Mouse (Mus musculus) thymus, adult 2 months (tissue): ENCODE measurements around the gene Nme2. TPM values are rescaled to one million over a fixed set of nuclear protein-coding genes. Genes with fewer than 3 reads are reported as not detected.
"Not testable (repeated sequence)": the region's sequence is repeated elsewhere in the genome, so short reads cannot be mapped to it uniquely, and the experiment has no call there.

Source experiments
- DNase-seq: peaks from one replicate; pipeline ENCODE4 v3.0.0; 2021
- H3K27ac ChIP-seq: fragments of 200-500 bp; 2 replicates; pipeline ENCODE4 v1.5.1; 2012; ENCODE audit warnings: low read length, control low read depth; ENCODE audit not compliant: control insufficient read depth, insufficient read depth
- H3K27me3 ChIP-seq: fragments of 200-500 bp; 2 replicates; pipeline ENCODE4 v1.6.1; 2012; ENCODE audit warnings: mild to moderate bottlenecking, low read length, moderate library complexity, mixed read lengths; ENCODE audit not compliant: control insufficient read depth, insufficient read depth
- H3K36me3 ChIP-seq: fragments of 200-500 bp; 2 replicates; pipeline ENCODE4 v1.6.1; 2012; ENCODE audit warnings: mild to moderate bottlenecking, low read length, moderate library complexity; ENCODE audit not compliant: control insufficient read depth, insufficient read depth
- H3K4me1 ChIP-seq: fragments of 200-500 bp; replicated peaks from 2 replicates; pipeline ENCODE4 v1.6.1; 2012; ENCODE audit warnings: low read length; ENCODE audit not compliant: control insufficient read depth, insufficient read depth
- H3K4me3 ChIP-seq: fragments of 200-500 bp; 2 replicates; pipeline ENCODE4 v1.5.1; 2012; ENCODE audit warnings: mild to moderate bottlenecking, low read length, control low read depth, moderate library complexity; ENCODE audit not compliant: control insufficient read depth, insufficient read depth
- CTCF ChIP-seq: fragments of 200-500 bp; IDR thresholded peaks from 2 replicates; pipeline ENCODE4 v1.5.1; 2012; ENCODE audit warnings: mild to moderate bottlenecking, control low read depth, low read length, moderate library complexity, borderline replicate concordance; ENCODE audit not compliant: control insufficient read depth, poor library complexity, insufficient read depth; ENCODE audit errors: extremely low read depth
- POLR2A ChIP-seq: fragments of 200-500 bp; IDR thresholded peaks from 2 replicates; pipeline ENCODE4 v1.6.1; 2012; ENCODE audit warnings: mild to moderate bottlenecking, low read length, control low read depth, moderate library complexity; ENCODE audit not compliant: control insufficient read depth, poor library complexity, insufficient read depth; ENCODE audit errors: extremely low read depth
- WGBS: fragments of 180-500 bp; shearing (Covaris S2); methylation state at CpG from one replicate; pipeline ENCODE4 v1.1.7; 2018; 5-methylcytosine and 5-hydroxymethylcytosine counted together
- polyA plus RNA-seq: library from polyadenylated mRNA; depleted of rRNA; stranded (reverse); fragments of >200 nt; gene quantifications from 2 replicates; pipeline ENCODE4 v1.2.3, GENCODE M21; 2012; rRNA removed

Nme2 gene
- polyA plus RNA-seq, 1 experiment = 178 TPM

- no peaks in the 10 kb centered on the region for H3K27me3 ChIP-seq
- no peak for TF ChIP-seq POLR2A
- H3K4me3 ChIP-seq = no peak overlapping the region
- H3K27ac ChIP-seq = no peak overlapping the region
- 95% methylated on average over 3 of the region's 3 CpGs for WGBS
- H3K4me1 ChIP-seq = no peaks in the 10 kb centered on the region
- no peak for DNase-seq
- H3K36me3 ChIP-seq = peaks cover 7% of the 10 kb centered on the region; the same call in 1 of the 2 replicates
These were observed 11.1 kb downstream of the Nme2 start for GRCm38 (mm10) chr11:93944986-93945385.

- H3K27me3 ChIP-seq = no peaks in the 10 kb centered on the region
- no peak overlapping the region for H3K27ac ChIP-seq
- 29% methylated on average over 2 of the region's 2 CpGs for WGBS
- no peak for DNase-seq
- H3K36me3 ChIP-seq = peaks cover 17% of the 10 kb centered on the region
- no peak overlapping the region for H3K4me3 ChIP-seq
- H3K4me1 ChIP-seq = no peaks in the 10 kb centered on the region
- TF ChIP-seq CTCF = no peak
These were observed 15.2 kb downstream of the Nme2 start for GRCm38 (mm10) chr11:93940906-93941305.

- no peak for DNase-seq
- H3K27ac ChIP-seq = no peak overlapping the region
- H3K4me3 ChIP-seq = no peak overlapping the region
- no peak for TF ChIP-seq CTCF
- TF ChIP-seq POLR2A = no peak
- H3K4me1 ChIP-seq = no peaks in the 10 kb centered on the region
- H3K27me3 ChIP-seq = no peaks in the 10 kb centered on the region
- H3K36me3 ChIP-seq = peaks cover 72% of the 10 kb centered on the region
These were observed 27.0 kb downstream of the Nme2 start for GRCm38 (mm10) chr11:93929106-93929505.

- WGBS = 96% methylated on average over 2 of the region's 2 CpGs
- not testable (repeated sequence) for H3K27me3 ChIP-seq, H3K4me3 ChIP-seq, H3K27ac ChIP-seq, DNase-seq, H3K4me1 ChIP-seq
- H3K36me3 ChIP-seq = peaks cover 84% of the 10 kb centered on the region
These were observed 41.0 kb downstream of the Nme2 start for GRCm38 (mm10) chr11:93915019-93915418.

GRCm38 (mm10) chr11:93911603-93912002 is 44.5 kb downstream of the Nme2 start:
- no peak for TF ChIP-seq POLR2A
- TF ChIP-seq CTCF = no peak
- Histone ChIP-seq H3K36me3 (peaks cover 81% of the 10 kb centered on the region), H3K4me3 (no peak overlapping the region), H3K27ac (no peak overlapping the region), H3K27me3 (no peaks in the 10 kb centered on the region), H3K4me1 (no peaks in the 10 kb centered on the region)
- DNase-seq = no peak
- 97% methylated on average over 3 of the region's 3 CpGs for WGBS

- no peaks in the 10 kb centered on the region for H3K27me3 ChIP-seq
- no peak overlapping the region for H3K27ac ChIP-seq
- WGBS = 86% methylated on average over 9 of the region's 9 CpGs
- DNase-seq = no peak
- H3K36me3 ChIP-seq = peaks cover 62% of the 10 kb centered on the region
- no peak overlapping the region for H3K4me3 ChIP-seq
- H3K4me1 ChIP-seq = no peaks in the 10 kb centered on the region
- no peak for TF ChIP-seq CTCF
These were observed 47.2 kb downstream of the Nme2 start for GRCm38 (mm10) chr11:93908829-93909228.

- no peak for TF ChIP-seq POLR2A
- TF ChIP-seq CTCF = no peak
- H3K27me3 ChIP-seq = no peaks in the 10 kb centered on the region
- no peaks in the 10 kb centered on the region for H3K4me1 ChIP-seq
- DNase-seq = no peak
- no peak overlapping the region for H3K27ac ChIP-seq
- H3K36me3 ChIP-seq = peaks cover 53% of the 10 kb centered on the region
- no peak overlapping the region for H3K4me3 ChIP-seq
- 88% methylated on average over 3 of the region's 3 CpGs for WGBS
These were observed 48.2 kb downstream of the Nme2 start for GRCm38 (mm10) chr11:93907839-93908238.

- no peak for DNase-seq
- 82% methylated on average over 4 of the region's 4 CpGs for WGBS
- H3K4me3 ChIP-seq = no peak overlapping the region
- peaks cover 43% of the 10 kb centered on the region for H3K36me3 ChIP-seq
- TF ChIP-seq CTCF (no peak), POLR2A (no peak)
- H3K4me1 ChIP-seq = no peaks in the 10 kb centered on the region
- no peaks in the 10 kb centered on the region for H3K27me3 ChIP-seq
- H3K27ac ChIP-seq = no peak overlapping the region
These were observed 49.2 kb downstream of the Nme2 start for GRCm38 (mm10) chr11:93906834-93907233.

Other genes with a start within 250 kb of the Nme2 start
- 7.5 and 7.8 TPM in 2 replicates for gene Utp18, start 70.5 kb downstream of the Nme2 start, polyA plus RNA-seq
- gene Mbtd1, start 70.4 kb downstream of the Nme2 start, polyA plus RNA-seq = 17.1 and 17.4 TPM in 2 replicates
- 8.1 and 16.1 TPM in 2 replicates for gene Gm20390, start 12.0 kb upstream of the Nme2 start, polyA plus RNA-seq
- 188 and 217 TPM in 2 replicates for gene Nme1, start 12.3 kb upstream of the Nme2 start, polyA plus RNA-seq
- gene Spag9, start 39.8 kb upstream of the Nme2 start, polyA plus RNA-seq = 22.0 and 32.6 TPM in 2 replicates